Mouse (Mus musculus) heart, postnatal 0 days (tissue): ENCODE data around the gene Snf8.

Experiments used
- CTCF ChIP-seq: IDR thresholded peaks from 2 replicates; pipeline ENCODE4 v1.5.1; 2016; ENCODE audit warnings: antibody characterized with exemption, control low read depth, low read depth
- EP300 ChIP-seq: IDR thresholded peaks from 2 replicates; pipeline ENCODE4 v1.6.1; 2016; ENCODE audit warnings: antibody characterized with exemption, low read depth

DNA sequence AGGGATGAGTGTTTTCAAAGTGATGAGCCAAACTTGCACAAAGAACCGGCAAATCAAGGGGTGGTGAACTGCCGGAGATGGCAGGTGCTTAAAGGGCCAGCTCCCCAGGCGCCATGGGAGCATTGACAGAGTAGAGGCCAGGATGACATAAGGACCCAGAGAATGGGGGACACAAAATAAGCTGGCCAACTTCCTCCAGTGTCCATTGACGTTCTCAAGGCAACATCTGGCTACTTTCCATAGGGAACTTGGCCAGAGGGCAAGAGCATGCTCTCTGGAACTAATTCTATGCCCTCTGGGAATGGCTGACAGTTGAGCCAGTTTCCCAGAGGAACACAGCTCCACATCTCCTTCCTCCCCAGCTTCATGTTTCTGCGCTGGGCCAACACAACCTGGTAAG is 33.5 kb downstream of the Snf8 start:
- TF ChIP-seq CTCF (no peak), EP300 (no peak)
